Mouse (Mus musculus): ENCODE data around the gene Spag8.

Gene Spag8

GRCm38 (mm10) chr4:43652726-43653125 is 668 bp downstream of the Spag8 start:
- in situ Hi-C loops (cut with MseI, MboI), result no loop called here

- in situ Hi-C loops (cut with MseI, MboI), result no loop called here
Observed at GRCm38 (mm10) chr4:43649783-43650182, 3.6 kb downstream of the Spag8 start.

- in situ Hi-C loops (cut with MseI, MboI), result no loop called here
Observed at GRCm38 (mm10) chr4:43640491-43640890, 12.9 kb downstream of the Spag8 start.

GRCm38 (mm10) chr4:43640076-43640475 is 13.3 kb downstream of the Spag8 start:
- in situ Hi-C loops (cut with MseI, MboI), result no loop called here

- in situ Hi-C loops (cut with MseI, MboI), result no loop called here
Observed at GRCm38 (mm10) chr4:43636751-43637150, 16.6 kb downstream of the Spag8 start.

GRCm38 (mm10) chr4:43634621-43635374 is 18.6 kb downstream of the Spag8 start:
- in situ Hi-C loops (cut with MseI, MboI), result no loop called here

GRCm38 (mm10) chr4:43633736-43634135 is 19.7 kb downstream of the Spag8 start:
- in situ Hi-C loops (cut with MseI, MboI), result no loop called here

- in situ Hi-C loops (cut with MseI, MboI), result no loop called here
Observed at GRCm38 (mm10) chr4:43633296-43633695, 20.1 kb downstream of the Spag8 start.

- in situ Hi-C loops (cut with MseI, MboI), result no loop called here
Observed at GRCm38 (mm10) chr4:43631956-43632920, 21.2 kb downstream of the Spag8 start.

GRCm38 (mm10) chr4:43631046-43631955 is 22.1 kb downstream of the Spag8 start, which contains the start of gene Npr2:
TSS of gene Npr2 (plus strand) at chr4:43631935.
- in situ Hi-C loops (cut with MseI, MboI), result no loop called here

GRCm38 (mm10) chr4:43630671-43631045 is 22.7 kb downstream of the Spag8 start:
- in situ Hi-C loops (cut with MseI, MboI), result no loop called here

GRCm38 (mm10) chr4:43630030-43630581 is 23.3 kb downstream of the Spag8 start:
- in situ Hi-C loops (cut with MseI, MboI), result no loop called here

- in situ Hi-C loops (cut with MseI, MboI), result loop anchor here (10.0 kb wide), 1 partner anchor 86 kb away; the partner anchor contains the start of gene Olfr71 (in 2 of the 2)
Observed at GRCm38 (mm10) chr4:43629106-43629817, 24.1 kb downstream of the Spag8 start.

GRCm38 (mm10) chr4:43620146-43620778 is 33.1 kb downstream of the Spag8 start:
- in situ Hi-C loops (cut with MseI, MboI), result loop anchor here (10.0 kb wide), 1 partner anchor 95 kb away; the partner anchor contains the start of gene Olfr71 (in 2 of the 2)

GRCm38 (mm10) chr4:43613060-43613730 is 40.2 kb downstream of the Spag8 start:
- in situ Hi-C loops (cut with MseI, MboI), result no loop called here

GRCm38 (mm10) chr4:43612534-43612933 is 40.9 kb downstream of the Spag8 start:
- in situ Hi-C loops (cut with MseI, MboI), result no loop called here

GRCm38 (mm10) chr4:43604751-43605685 is 48.4 kb downstream of the Spag8 start:
- in situ Hi-C loops (cut with MseI, MboI), result no loop called here

GRCm38 (mm10) chr4:43604099-43604498 is 49.3 kb downstream of the Spag8 start:
- in situ Hi-C loops (cut with MseI, MboI), result no loop called here
